Mouse (Mus musculus): ENCODE data around the gene Pxt1. TPM values are rescaled to one million over a fixed set of nuclear protein-coding genes. Genes with fewer than 3 reads are reported as not detected.

Gene Pxt1
- polyA plus RNA-seq, 1 experiment from 2014 or later = not detected

DNA sequence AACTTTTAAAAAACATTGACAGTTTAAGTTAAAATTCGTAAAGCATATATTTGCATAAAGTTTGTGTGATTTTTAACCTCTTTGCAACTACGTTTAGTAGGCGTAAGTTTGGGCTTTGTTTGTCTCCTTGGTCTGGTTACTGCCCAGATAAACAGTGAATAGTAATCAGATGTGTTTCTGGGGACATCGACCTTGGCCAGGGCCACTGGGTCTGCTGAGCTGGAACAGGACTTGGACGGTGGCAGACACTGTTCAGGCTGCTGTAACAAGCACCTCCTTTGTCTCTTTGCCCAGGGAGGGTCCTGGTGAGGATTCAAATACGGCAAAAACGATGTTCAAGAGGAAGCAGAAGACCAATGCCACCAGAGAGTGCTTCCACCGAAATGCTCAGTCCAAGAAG is 58.4 kb downstream of the Pxt1 start:
- no peaks in the 10 kb centered on the region; the same call in 1 of the 2 replicates for H3K4me1 ChIP-seq
- no peak overlapping the region for H3K4me3 ChIP-seq
- no peak overlapping the region for H3K27ac ChIP-seq
- H3K9me3 ChIP-seq = no peaks in the 10 kb centered on the region
- H3K36me3 ChIP-seq = no peaks in the 10 kb centered on the region
- WGBS = 88% methylated on average over 8 of the region's 8 CpGs
- no peak overlapping the region for H3K9ac ChIP-seq
- H3K27me3 ChIP-seq = peaks cover 14% of the 10 kb centered on the region; the same call in 1 of the 2 replicates
- no peak for ATAC-seq (ENCODE audit: insufficient number of reproducible peaks, low FRiP score, low TSS enrichment, low read depth)
- no peak overlapping the region for H3K4me2 ChIP-seq

Other genes starting within 250 kb of the Pxt1 start
- 1.9 and 2.4 TPM in 2 replicates for gene AC170998.1, start 217.8 kb downstream of the Pxt1 start, polyA plus RNA-seq (2015; fragmentation: Nextera tagmentation; extraction: Ambion mirVana)
- gene Mapk13, start 174.5 kb downstream of the Pxt1 start, polyA plus RNA-seq (2015; fragmentation: Nextera tagmentation; extraction: Ambion mirVana) = 126 and 130 TPM in 2 replicates
- 7.3 and 8.4 TPM in 2 replicates for gene Brpf3, start 142.8 kb downstream of the Pxt1 start, polyA plus RNA-seq (2015; fragmentation: Nextera tagmentation; extraction: Ambion mirVana)
- 13.8 and 14.1 TPM in 2 replicates for gene Pnpla1, start 85.4 kb downstream of the Pxt1 start, polyA plus RNA-seq (2015; fragmentation: Nextera tagmentation; extraction: Ambion mirVana)
- 0.22 and 0.27 TPM in 2 replicates for gene 4930539E08Rik, start 28.5 kb downstream of the Pxt1 start, polyA plus RNA-seq (2015; fragmentation: Nextera tagmentation; extraction: Ambion mirVana)
- gene Kctd20, start 8.1 kb upstream of the Pxt1 start, polyA plus RNA-seq (2015; fragmentation: Nextera tagmentation; extraction: Ambion mirVana) = 88.9 and 98.7 TPM in 2 replicates
- gene Stk38, start 64.2 kb upstream of the Pxt1 start, polyA plus RNA-seq (2015; fragmentation: Nextera tagmentation; extraction: Ambion mirVana) = 100 and 104 TPM in 2 replicates
- gene Srsf3, start 88.8 kb upstream of the Pxt1 start, polyA plus RNA-seq (2015; fragmentation: Nextera tagmentation; extraction: Ambion mirVana) = 513 and 518 TPM in 2 replicates
- 233 and 345 TPM in 2 replicates for gene Cdkn1a, start 147.1 kb upstream of the Pxt1 start, polyA plus RNA-seq (2015; fragmentation: Nextera tagmentation; extraction: Ambion mirVana)
- gene Rab44, start 170.3 kb upstream of the Pxt1 start, polyA plus RNA-seq (2015; fragmentation: Nextera tagmentation; extraction: Ambion mirVana) = 5.1 and 5.6 TPM in 2 replicates

Data from limb, embryonic 15.5 days (tissue).